Mouse (Mus musculus) megakaryocyte-erythroid progenitor cell, adult 5 weeks (primary cell): Measurements from ENCODE around the gene Mup10. TPM values are rescaled to one million over a fixed set of nuclear protein-coding genes. Genes with fewer than 3 reads are reported as not detected.

Experiments used
- polyA plus RNA-seq: library from polyadenylated mRNA; stranded (reverse); fragments of >175 nt; gene quantifications from 2 replicates; pipeline ENCODE4 v1.2.3, GENCODE M21; 2012

Mup10 gene
- not detected in 2 replicates for polyA plus RNA-seq

DNA sequence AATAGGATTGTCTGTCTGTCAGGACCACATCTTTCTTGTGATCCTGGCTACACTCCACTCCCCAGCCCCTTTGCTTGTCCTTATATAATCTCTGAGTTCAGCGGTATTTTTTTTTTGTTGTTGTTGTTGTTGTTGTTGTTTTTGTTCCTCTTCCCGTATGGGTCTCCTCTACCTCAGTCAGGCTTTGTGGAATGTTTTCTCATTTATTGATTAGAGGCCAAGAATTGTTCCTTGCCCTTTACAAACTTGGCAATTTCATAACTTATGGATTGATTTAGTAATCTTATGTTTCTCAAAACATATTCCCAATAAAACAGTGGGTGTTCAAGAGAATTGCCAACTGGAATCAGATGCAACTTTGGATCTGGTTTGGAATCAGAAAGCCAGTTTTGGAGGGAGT lies at the start of gene Mup10:
Gene Mup10, minus strand, starts transcription at position 101 of the 400 bp plus-strand sequence.

Other genes starting within 250 kb of the Mup10 start
- gene Mup9, start 160.2 kb downstream of the Mup10 start, polyA plus RNA-seq = not detected in 2 replicates
- not detected in 2 replicates for gene Mup1, start 80.2 kb downstream of the Mup10 start, polyA plus RNA-seq
- not detected in 2 replicates for gene Mup11, start 80.2 kb upstream of the Mup10 start, polyA plus RNA-seq
- not detected in 2 replicates for gene Mup12, start 159.1 kb upstream of the Mup10 start, polyA plus RNA-seq
- not detected in 2 replicates for gene Mup22, start 239.3 kb upstream of the Mup10 start, polyA plus RNA-seq